Mouse (Mus musculus) CH12.LX (cell line): ENCODE results near the gene Sv2c.

ENCODE experiments used
- CHD2 ChIP-seq: IDR thresholded peaks from 2 replicates; pipeline ENCODE4 v1.6.1; 2011; ENCODE audit warnings: low read length, improper control_type of control experiment
- CTCF ChIP-seq, 2 experiments: IDR thresholded peaks in 1 of 2; conservative IDR thresholded peaks in 1 of 2; 2 replicates each; pipeline ENCODE4 v1.5.1; 2011 to 2012; ENCODE audit warnings: low read depth in 2 of 2, low read length in 2 of 2, improper control_type of control experiment in 1 of 2, inconsistent platforms in 1 of 2, mild to moderate bottlenecking in 1 of 2, moderate library complexity in 1 of 2
- E2F4 ChIP-seq: IDR thresholded peaks from 2 replicates; pipeline ENCODE4 v1.6.1; 2011; ENCODE audit warnings: low read depth, low read length, improper control_type of control experiment; ENCODE audit not compliant: insufficient replicate concordance
- EP300 ChIP-seq: IDR thresholded peaks from 2 replicates; pipeline ENCODE4 v1.6.1; 2011; ENCODE audit warnings: low read length, improper control_type of control experiment
- IRF4 ChIP-seq: IDR thresholded peaks from 2 replicates; pipeline ENCODE4 v1.6.1; 2014; ENCODE audit warnings: low read depth, mild to moderate bottlenecking, inconsistent platforms, low read length, improper control_type of control experiment
- MXI1 ChIP-seq: IDR thresholded peaks from 2 replicates; pipeline ENCODE4 v1.6.1; 2011; ENCODE audit warnings: mild to moderate bottlenecking, low read depth, low read length, improper control_type of control experiment
- UBTF ChIP-seq: IDR thresholded peaks from 2 replicates; pipeline ENCODE4 v1.6.1; 2012; ENCODE audit warnings: low read depth, mild to moderate bottlenecking, inconsistent platforms, low read length, improper control_type of control experiment, moderate library complexity
- USF1 ChIP-seq: IDR thresholded peaks from 2 replicates; pipeline ENCODE4 v1.6.1; 2014; ENCODE audit warnings: low read depth, mild to moderate bottlenecking, inconsistent platforms, low read length, improper control_type of control experiment
- USF2 ChIP-seq: conservative IDR thresholded peaks from 2 replicates; pipeline ENCODE4 v1.6.1; 2011; ENCODE audit warnings: low read depth, low read length, improper control_type of control experiment
- ZC3H11A ChIP-seq: IDR thresholded peaks from 2 replicates; pipeline ENCODE4 v1.6.1; 2012; ENCODE audit warnings: low read depth, mild to moderate bottlenecking, inconsistent platforms, low read length, improper control_type of control experiment
- ZNF384 ChIP-seq: IDR thresholded peaks from 2 replicates; pipeline ENCODE4 v1.6.1; 2012; ENCODE audit warnings: low read depth, low read length, improper control_type of control experiment, inconsistent platforms

DNA sequence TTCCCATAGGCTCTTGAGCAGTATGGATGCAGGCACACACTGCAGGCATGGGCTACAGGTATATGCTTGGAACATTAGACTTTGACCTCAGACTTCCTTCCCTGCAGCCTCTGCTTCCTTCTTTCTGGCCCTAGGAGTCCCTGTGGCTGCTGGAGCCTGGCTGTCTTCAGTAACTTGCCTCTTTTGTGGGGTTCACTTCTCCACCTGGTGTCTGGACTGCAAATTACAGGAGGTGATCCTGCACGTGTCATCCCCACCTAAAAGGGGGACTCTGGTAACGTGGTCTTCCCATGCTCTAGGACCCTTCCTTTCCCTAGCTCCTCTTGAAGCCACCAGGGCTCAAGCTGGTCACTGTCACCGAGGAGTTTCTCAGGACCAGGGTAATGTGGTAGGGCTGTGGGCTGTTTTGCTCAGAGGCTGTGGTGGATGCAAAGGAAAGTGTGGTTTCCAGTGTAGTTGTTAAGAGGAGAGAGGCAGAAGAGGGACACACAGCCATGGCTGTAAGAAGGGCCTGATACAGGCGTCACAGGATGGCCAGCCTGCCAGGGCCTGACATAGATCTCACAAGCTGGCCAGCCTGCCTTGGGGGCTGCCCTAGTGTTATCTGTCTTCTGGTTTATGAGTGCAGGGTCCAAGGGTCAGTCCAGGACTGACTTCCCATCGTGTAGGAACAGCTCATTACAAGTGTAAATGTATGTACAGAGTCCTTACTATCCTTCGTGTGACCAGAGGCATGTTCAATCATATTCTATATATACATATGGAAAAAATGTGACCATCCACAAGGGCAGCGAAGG, 181.1 kb downstream of the Sv2c start:
- no peak for TF ChIP-seq EP300
- TF ChIP-seq CTCF (conservative IDR thresholded peaks at IDR 0.05 in 1 of 2, IDR thresholded peaks at IDR 0.05 in 1 of 2; ENCODE audit: low read depth in 2 of 2, low read length in 2 of 2): peak in 1 of 2 experiments; percentile 39; a peak in 2 of 4 replicates
- no peak for TF ChIP-seq ZC3H11A
- TF ChIP-seq USF1: no peak
- TF ChIP-seq IRF4: no peak
- TF ChIP-seq E2F4: no peak
- no peak for TF ChIP-seq ZNF384
- TF ChIP-seq UBTF: no peak
- TF ChIP-seq USF2: no peak
- no peak for TF ChIP-seq CHD2
- TF ChIP-seq MXI1: no peak
